Mouse (Mus musculus) E14TG2a.4 (cell line): ENCODE results near the gene Mob3c.

Experiments used
- CTCF ChIP-seq: conservative IDR thresholded peaks from 2 replicates; pipeline ENCODE4 v1.5.1; 2014; ENCODE audit warnings: low read length
- NANOG ChIP-seq: IDR thresholded peaks from 2 replicates; pipeline ENCODE4 v1.6.1; 2014; ENCODE audit warnings: borderline replicate concordance, low read length, mixed read lengths

DNA sequence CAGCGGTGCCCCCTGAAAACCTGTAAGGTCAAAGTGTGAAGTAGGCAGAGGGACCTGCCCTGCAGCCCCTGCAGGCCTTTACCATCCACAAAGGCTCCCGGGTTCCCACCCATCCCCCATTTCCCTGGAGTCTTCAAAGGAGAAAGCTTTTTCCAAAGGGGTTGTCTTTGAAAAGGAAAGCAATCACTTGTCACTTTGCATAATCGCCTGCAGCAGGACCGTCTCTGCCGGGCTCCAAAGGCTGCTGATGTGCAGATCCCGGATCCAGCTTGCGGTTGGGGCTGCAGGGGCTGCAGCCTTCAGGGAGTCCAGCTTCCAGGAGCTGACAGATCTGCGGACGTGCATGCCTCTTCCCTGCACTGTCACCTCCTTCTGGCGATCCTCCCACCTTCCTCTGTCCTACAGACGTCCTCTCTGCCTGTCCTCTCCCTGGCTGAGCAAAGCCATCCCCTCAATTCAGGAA is 50.4 kb downstream of the Mob3c start:
- TF ChIP-seq CTCF (no peak), NANOG (peak; percentile 93)
